Mouse (Mus musculus) A20 (cell line): ENCODE measurements around the gene Pla1a.

ENCODE experiments used
- DNase-seq: peaks from one replicate; pipeline ENCODE4 v3.0.0-alpha.2; 2011; ENCODE audit warnings: low read depth, low spot score

Pla1a gene

DNA sequence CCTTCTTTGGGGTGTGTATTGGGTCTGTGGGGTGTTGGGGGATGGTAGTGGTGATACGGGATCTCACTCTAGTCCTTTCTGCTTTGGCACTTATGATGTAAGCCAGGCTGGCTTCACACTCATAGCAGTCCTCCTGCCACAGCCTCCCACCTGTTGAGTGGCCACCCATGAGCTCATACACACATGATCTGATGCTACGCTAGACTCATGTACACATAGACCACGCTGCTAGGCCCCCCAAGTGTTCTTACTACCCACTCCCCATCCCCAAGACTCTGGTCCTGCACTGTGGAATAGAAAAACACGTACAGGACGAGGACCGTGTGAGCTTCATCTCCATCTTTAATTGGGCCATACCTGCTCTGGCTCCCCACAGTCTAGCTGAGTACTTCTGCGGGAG lies 63.9 kb downstream of the Pla1a start:
- DNase-seq = no peak

DNA sequence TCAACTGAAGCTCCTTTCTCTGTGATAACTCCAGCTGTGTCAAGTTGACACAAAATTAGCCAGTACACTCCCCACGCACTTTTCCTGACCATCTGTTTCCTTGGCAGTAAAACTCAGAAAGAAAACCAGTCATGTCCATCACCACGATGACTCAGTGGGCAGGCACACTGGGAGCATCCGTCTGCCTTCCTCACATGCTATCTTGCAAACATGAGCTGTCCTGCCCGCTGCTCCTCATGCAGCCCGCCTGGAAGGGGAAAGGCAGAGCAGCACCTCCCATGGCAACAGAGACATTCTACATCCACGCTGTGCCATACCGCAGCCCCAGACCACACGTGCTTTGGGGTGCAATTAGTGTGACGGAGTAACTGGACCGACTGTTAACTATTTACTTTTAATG lies 64.6 kb downstream of the Pla1a start:
- DNase-seq = no peak

DNA sequence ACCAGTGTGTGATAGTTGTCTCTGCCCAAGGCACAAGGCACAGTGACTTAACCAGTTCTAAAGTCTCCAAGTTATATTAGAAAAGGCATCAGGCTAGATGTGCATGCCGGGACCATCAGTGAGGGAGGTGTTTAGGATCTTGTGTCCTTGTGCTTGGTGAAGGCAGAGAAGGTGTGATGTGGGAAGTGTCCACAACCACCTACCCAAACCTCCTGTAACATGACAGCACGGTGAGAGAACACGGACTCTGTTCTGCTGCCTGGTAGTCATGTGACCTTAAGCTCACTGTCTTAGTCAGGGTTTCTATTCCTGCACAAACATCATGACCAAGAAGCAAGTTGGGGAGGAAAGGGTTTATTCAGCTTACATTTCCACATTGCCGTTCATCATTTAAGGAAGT lies 66.7 kb downstream of the Pla1a start:
- no peak for DNase-seq

DNA sequence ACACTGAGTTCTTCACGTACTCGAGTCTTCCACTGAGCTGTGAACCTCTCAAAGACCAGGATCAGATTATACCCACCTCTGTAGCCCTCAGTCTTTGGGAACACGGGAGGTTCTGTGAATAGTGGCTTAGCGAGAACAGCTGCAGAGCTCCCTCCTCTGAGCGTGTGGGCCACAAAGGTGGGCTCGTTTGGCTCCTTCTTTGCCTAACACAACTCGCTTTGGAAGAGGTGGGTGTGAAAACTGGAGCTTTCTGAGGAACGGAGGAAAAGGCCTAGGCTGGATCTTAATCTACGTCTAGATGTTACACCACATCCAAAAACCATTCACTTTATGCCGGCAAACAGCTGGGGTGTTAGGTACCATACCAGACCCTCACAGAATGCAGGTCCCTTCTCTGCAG lies 67.6 kb downstream of the Pla1a start:
- no peak for DNase-seq

DNA sequence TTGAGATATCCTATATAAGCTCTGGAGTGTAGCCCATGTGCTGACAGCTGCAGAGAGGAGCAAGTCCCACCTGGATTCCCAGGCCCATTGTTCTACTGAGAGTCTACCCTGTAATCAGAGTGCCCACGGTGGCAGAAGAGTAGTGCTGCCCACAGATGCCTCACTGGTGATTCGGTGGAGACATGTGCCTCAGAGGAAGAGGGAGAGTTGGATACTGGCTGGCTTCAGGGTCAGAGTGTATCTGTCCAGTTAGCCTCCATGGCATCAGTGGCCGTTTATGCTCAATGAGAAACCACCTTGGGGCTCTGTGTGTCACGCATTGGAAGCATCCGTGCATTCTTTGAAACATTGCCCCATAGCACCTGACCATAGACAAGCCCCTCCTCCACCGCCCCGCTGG lies 69.3 kb downstream of the Pla1a start:
- DNase-seq = no peak

DNA sequence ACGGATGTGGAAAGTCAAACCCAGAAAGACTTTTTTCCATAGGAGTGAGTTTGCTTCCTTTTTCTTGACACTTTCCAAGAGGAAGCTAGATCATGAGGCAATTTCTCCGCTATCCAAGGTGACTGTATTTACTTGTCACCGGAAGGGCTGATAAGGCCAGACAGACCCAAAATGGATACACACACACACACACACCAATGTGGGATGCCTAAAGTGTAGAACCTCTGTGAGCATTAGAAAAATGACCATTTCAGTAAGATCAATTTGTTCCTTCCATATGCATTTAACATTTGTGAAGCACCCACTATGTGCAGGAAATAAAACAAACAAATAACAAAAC lies 69.7 kb downstream of the Pla1a start:
- DNase-seq = no peak

DNA sequence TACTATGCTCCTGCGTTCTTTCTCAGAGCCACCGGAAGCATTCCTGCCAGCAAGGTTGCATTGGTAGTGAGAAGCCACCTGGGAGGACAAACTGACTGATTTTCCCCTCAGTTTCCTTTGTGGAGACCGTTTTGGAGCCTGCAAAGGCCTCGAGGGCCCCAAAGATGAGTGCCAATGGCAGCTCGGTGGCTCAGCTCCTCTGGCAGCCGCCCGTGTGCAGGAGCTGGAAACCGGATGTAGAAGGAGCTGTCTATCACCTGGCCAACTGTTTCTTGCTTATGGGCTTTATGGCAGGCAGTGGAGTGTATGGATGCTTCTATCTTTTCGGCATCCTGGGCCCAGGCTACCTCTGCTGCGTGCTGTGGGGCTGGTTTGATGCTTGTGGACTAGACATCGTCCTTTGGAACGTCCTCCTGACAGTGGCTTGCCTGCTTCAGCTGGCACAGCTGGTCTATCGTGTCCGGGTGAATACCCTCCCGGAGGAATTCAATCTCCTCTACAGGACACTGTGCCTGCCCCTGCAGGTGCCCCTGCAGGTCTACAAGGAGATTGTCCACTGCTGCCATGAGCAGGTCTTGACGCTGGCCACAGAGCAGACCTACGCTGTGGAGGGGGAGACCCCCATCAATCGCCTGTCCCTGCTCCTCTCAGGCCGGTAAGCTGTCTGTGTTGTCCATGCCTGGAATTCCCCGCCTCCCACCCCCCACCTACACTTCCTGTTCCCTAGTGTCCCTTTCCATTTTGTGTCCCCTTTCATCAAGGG lies 70.3 kb downstream of the Pla1a start:
- no peak for DNase-seq

DNA sequence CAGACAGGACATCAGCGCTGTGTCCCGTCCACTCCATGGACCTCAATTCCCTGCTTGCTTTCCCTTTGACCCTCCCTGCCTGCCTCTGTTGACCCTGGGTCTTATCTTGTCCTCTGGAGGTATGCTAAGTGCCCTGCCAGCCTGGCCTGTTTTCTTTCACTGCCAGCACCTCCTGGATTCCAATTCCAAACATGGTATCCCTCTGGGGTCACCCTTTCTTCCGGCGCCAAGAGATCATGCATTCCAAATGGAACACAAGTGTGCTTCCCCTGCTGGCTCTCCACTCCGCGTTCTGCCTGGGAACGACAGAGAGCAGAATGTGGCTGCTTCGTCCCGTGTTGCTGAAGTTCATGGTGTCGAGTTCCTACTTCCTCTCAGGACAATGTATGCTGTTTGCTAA lies 71.0 kb downstream of the Pla1a start, which contains the start of gene Popdc2:
Popdc2 (plus strand) TSS at position 277 of the 400 bp plus-strand sequence.
- no peak for DNase-seq

DNA sequence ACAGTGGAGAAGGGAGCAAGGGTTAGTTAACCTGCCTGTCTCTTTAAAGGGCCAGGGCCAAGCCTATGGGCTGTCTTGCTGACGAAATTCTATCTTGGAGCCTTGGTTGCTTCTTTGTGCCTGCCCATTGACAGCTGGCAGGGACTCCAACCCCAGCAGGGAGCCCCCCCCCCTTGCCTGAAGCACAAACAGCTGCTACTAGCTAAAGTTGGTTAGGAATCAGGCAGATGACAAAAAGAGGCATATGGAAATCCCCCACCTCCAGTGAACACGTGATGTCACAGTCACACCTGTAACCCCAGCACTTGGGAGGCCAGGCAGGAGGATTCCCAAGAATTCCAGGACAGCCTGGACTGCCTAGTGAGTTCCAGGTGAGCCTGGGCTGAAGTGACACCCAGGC lies 72.6 kb downstream of the Pla1a start:
- peak; percentile 71 for DNase-seq

DNA sequence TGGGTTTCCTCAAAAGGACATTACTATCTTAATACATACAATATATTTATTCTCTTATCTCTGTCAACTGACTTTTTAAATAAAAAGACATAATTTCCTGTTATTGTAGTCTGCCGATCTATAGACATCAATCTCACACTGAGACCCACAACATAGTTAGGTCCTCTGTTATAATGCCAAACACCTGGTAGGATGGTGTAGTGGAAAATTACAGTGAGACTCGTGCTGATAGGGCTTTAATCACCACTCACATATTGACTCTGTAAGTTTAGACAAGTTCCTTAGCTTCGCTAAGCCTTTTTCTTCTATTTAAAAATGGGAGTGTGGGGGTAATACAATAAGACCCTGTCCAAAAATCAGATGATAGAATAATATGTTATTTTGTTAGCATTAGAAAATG lies 73.1 kb downstream of the Pla1a start:
- peak; percentile 25 for DNase-seq

DNA sequence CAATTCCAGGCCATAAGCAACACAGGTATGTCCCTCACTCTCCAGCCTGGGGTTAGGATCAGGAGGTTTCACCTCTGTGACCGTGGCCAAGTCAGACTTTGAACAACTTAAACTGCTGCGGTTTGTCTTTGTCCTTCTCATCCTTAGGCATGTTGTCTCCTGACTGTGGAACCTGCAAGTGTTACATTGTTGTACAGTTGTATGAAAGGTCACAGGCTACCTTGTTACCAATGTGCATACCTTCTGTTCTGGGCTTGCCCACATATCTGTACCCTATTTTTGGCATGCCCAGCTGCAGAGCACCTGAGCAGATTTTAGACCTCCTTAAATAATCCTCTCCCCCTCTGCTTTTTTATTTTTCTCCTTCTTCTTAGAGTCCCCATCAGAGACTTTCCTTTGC lies 73.7 kb downstream of the Pla1a start:
- DNase-seq = peak; percentile 60

DNA sequence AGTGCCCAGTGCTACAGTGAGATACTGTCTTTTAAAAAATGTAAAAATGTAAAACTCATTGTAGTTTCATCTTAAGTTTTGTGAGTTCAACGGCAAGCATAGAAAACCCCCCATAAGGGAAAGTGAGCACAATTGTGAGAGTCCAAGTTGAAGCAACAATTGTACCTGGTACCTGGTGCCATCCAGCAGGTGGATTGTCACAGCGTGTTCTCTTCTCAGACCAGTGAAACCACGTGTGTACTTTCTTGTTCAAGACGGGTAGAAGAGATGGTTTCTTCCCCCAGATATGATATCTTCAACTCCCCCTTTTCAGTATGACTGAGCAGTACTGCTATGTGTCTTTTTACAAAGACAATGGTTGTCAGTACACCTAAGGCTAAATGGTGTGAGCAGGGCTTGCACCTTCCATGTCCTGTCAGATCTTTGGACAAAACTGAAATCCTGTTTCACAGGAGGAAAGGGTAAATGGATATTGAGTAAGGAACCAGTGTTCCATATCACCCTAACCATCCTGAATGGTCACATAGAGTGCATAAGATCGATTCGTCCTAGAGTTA lies 74.6 kb downstream of the Pla1a start:
- DNase-seq = peak; percentile 32

DNA sequence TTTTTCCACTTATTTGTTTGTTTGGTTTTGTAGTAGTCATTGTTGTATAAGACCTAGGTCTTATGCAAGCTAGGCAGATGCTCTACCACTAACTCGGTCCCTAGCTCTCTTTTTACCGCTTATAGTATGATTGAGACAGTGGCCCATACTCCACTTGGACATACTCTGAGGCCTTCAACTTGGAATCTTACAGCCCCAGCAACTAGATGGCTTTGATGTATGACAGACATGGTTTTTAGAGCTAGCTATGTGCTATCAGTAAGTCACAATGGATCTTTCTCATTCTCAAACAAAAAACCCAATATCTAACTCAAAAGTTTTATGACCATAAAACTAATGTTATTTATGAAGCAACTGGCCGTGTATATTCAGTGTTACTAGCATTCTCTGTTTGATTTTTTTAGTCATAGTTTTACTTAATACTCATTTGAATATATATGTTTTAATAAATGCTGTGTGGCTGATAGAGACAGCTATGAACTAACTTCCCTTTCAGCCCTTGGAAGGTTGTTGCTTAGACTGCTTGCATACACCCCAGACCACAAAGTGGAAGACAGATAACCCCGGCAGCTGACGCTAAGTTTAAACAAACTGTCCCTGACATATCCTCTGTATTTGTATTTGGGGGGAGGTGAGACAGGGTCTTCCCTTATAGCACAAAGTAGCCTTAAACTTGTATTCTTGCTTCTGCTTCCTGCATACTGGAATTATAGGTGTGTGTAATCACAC lies 78.6 kb downstream of the Pla1a start:
- DNase-seq = no peak

DNA sequence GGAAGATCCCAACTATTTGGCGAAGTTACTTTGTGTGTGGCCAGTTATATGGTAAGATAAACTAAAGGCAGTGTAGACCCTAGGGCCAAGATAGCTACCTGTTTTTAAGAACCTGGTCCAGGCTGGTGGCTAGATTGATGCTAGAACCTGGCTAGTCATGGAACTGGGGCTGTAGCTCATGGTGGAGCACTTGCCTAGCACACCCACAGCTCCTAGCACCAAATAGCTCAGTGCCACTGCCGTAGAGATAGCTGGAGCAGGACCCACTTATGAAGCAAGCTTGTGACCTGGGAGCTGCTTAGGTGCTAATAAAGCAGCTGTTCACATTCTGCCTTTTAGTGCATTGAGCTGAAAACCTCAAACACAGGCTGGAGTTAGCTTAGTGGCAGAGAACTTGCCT lies 79.3 kb downstream of the Pla1a start:
- DNase-seq = peak; percentile 40

DNA sequence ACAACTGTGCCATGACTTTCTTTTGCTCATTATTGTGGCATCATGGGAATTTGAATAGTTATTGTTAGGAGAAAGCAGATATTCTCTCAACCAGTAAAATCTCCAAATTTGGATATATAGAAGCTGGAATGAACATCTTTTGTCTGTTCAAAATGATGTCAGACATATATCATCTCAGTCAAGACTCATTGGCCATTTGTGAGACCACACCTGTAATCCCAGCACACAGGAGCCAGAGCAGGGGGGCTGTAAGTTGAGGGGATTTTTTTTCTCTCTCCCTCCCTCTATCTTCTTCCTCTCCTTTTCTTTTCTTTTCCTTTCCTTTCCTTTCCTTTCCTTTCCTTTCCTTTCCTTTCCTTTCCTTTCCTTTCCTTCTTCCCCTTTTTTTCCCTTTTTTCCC lies 80.1 kb downstream of the Pla1a start:
- no peak for DNase-seq

DNA sequence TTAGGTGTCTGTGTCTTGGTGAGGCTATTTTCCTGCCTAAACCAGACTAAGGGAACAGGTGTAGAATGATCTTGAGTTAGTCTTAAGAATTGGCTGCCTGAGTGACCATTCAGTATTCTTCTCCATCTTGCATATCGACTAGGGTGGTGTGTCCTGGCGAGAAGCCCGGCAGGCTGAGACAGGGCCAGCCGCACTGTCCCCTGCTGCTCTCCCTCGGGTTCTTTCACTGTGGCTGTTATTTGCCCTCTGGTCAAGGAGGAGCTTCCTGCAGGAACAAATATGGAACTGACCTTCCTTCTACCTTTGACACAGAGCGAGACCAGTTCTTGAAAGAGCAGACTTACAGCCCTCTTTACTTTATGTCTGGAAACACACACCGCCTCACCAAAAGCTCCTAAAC lies 80.9 kb downstream of the Pla1a start:
- no peak for DNase-seq

DNA sequence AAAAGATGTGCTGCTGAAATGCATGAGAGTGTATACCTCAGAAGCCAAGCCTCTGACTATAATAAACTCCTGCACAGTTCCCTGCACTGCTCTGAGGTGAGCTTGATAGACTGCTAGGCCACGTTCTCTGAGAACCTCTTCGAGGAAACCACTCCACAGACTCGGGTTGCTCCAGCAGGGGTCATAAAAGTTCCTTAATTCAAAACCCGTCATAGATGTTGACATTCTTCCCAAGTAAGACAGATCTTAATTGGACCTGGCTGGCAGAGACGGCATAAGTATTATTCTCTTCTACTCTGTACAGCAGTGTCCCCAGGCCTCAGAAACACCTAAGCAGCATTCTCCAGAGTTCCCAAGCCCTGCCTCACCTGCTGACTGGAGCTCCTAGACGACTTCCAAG lies 82.0 kb downstream of the Pla1a start:
- DNase-seq = no peak

DNA sequence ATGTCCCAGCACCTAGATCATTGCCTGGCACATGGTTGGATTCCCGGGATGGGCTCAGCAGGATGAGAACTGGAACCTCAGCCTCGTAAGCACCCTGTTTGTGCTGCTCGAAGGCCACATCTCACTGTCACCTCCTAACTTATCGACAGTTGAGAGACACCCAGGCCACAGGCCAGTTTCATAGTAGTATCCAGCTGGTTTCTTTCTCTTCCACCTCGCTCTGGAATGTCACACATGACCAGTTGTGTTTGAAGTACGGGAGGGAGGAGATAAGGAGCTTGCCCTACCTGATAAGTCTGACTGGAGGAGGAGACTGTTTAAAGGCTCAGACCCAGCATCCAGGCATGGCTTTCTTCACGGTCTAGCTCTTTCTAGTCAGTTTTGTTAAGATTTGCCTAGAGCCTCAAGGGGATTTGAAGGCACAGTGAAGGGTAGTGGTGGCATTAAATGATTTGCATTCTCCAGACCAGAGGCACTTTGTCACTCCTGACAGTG lies 82.5 kb downstream of the Pla1a start:
- peak; percentile 50 for DNase-seq

DNA sequence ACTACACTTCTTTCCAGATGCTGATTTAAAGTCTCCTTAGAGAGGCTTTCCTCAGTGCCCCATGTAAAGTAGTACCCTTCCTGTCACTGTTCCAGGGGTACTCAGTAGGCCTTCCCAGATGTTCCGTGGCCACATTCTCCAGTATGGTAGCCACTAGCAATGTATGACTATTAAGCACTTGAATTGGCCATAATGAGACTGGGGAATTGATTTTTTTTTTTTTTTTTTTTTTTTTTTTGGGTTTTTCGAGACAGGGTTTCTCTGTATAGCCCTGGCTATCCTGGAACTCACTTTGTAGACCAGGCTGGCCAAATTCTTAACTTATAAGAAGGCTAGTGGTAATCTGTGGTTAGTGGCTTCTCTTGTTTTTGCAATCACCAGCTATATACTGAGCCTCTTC lies 83.1 kb downstream of the Pla1a start:
- no peak for DNase-seq

DNA sequence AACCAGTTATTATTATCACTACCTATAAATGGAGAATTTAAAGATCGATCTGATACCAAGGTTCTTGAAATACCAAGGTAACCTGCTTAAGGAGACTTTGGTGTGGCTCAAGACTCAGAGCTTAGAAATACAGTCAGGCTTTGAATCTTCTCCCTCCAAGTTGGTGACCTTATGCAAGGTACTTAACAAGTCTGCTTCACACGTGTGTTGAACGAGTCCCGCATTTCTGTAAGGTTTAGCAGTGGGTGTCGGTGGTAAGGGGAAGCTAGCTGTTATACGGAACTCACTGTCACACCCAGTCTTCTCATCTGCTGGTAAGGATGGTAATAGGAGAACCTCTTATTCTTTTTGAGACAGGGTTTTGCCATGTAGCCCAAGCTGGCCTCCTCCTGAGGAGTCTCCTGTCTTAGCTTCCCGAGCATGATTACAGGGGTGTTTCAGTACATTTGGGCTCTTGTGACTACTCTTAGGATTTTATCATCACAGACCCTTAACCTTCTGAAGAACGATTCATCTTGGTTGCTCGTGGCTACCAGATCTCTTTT lies 84.7 kb downstream of the Pla1a start:
- peak; percentile 53 for DNase-seq

DNA sequence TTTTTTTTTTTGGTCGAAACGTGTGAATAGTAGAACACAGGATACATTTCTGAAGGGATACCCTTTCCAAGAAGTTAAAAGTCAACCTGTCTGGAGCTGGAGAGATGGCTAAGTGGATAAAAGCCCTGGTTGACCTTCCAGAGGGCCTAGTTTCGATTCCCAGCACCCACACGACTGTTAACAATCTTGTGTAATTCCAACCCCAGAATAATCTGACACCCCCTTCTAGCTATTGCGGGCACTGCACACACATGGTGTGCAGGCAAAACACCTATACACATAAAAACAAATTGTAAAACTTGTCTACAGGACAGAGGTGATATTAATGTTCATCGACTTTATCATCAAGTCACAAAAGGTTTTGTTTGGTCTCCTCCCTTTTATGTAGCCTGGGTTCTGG lies 85.4 kb downstream of the Pla1a start:
- peak; percentile 30 for DNase-seq

DNA sequence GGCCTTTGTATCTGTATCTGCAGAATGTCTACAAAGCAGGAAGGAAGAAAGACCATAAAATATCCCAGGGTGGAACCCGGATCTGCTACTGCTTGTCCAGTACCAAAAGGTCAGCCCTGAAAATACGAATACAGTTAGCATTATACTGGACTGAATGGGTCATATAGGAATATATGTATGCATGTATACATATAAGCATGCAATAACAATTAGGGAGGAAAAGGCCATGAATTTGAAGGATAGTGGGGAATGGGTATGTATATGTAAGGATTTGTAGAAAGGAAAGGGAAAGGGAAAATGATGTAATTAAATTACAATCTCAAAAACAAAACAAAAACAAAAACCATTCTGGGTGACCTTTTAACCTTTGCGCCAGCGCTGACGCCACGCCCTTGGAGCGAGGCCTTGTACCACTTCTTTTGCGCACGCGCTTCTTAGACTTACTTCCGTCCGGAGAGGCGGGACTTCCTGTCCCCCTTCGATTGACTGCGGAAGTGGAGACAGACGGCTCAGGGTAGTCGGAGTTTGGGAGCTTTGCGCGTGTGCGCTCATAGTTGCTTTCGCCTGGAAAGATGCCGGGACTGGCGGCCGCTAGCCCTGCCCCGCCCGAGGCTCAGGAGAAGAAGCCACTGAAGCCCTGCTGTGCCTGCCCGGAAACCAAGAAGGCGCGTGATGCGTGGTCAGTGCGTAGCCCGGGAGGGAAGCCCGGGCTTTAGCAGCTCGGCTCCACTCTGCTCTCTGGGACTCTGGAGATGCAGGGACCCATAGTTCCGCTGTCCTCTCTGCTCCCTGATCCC lies 86.2 kb downstream of the Pla1a start, which contains the start of the genes Cox17 and Gm21987:
Cox17 (plus strand) TSS at position 463 of the 797 bp plus-strand sequence.
Gm21987 (plus strand) TSS at position 512 of the 797 bp plus-strand sequence.
- DNase-seq = peak; percentile 97
